Mouse (Mus musculus) forelimb bud, embryonic 11.5 days (tissue): ENCODE results near the gene Ptprd.

Experiments
- DNase-seq: peaks from one replicate; pipeline ENCODE4 v3.0.0-alpha.2; 2012; ENCODE audit warnings: low read depth, low spot score

The Ptprd gene

DNA sequence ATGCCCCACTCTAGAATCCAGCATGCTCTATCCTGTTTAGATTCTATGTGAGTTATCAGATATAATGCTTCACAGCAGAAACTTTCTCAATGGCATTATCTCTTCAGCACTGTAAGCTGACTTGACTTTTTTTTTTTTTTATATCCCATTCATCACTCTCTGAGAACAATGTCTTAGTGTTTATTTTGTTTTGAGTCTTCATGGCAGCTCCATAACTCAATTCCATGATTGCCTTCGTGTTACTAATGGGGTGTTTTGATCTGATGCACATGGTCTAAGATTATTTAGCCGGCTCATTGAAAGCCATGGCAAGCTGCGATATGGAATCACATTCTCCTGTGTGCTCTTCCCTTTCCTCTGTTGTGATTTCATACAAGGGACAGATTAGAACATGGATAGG, 1555.0 kb downstream of the Ptprd start:
- DNase-seq, result no peak

DNA sequence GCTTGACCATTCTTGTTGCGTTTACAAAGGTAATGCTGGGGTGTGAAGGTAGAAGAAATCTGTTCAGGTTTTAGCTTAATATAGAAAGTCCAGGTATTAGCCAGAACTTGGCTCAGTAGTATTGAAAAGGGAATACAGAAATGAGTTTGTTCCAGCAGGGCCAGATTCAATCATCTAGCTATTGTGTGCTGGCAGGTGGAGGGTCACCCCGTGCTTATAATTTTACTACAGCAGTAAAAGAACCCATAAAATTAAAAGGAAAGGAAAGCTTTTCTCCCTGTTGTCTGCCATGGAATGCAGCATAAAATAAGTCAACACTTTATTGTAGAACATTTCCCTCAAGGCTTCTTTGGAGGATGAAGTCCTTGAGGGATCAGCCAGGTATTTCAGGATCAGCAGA, 1558.8 kb downstream of the Ptprd start:
- no peak for DNase-seq

DNA sequence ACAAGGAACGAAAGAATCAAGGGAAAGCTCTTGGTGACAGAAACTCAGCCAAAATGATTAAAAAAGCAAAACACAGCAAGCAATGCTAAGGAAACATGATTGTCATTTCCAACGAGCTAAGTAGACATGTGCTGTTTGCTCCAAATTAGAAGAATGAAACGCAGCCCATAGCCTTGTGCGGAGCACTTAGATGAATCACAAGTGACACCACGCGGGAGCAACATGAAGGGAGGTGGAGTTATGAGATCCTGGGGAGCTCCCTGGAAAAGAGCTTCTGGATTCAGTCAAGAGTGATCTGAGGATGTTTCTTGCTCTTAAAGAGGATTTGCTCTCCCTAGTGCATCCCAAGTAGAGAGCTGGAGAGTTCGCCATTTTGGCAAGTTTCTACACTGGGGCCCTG, 1590.0 kb downstream of the Ptprd start:
- DNase-seq, result no peak

DNA sequence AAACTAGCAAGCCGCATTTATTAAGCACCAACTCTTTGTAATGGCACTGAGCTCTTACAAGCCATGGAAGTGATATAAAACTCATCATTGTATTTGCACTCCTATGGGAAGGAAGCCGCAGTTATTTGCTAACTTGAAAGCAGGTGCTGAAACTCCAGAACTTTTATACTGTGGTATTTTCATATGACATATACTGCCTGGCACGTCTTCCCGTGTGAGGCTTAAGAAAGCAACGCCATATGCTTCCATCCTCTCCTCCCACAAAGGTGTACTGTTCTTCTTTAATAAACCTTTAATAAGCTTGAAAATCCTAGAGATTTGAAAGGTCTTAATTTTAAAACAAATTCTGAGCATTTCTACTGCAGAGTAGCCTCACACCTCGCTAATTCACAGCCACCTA, 1595.1 kb downstream of the Ptprd start:
- no peak for DNase-seq

DNA sequence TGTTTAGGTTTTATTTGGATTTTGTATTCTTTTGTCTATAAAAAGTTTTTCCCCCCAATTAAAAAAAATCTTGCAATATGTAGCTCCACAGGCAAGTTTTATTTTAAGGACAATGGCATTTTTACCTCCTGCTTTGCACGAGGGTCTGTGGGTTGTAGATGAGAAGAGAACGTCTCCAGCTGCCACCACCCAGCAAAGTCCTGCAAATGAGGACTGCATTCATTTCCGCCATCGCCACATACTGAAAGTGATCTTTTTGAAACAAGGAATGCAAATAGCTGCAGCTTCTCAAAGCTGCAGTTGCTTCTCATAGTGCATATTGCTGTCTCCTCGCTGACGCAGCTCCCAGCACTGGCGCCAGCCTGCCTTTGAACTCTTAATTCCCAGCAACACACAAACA, 1603.5 kb downstream of the Ptprd start:
- no peak for DNase-seq

DNA sequence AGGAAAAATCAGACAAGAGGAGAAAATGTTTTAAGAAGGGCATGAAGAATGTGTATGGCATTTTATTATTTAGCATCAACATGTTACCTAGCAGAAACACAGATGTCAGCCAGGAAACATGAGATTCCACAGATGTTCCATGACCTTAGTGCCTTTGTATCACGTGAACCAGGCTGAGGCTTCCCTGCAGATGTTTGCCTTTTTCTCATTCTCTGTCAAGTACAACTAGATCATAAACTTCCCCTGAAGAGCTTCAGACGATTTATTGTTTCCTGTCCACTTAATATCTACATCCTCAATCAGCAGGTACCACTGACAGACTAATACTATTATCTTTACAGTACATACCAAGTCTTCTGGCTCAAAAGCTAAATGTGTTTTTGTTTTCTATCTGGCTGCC, 1605.0 kb downstream of the Ptprd start:
- peak; percentile 48 for DNase-seq

DNA sequence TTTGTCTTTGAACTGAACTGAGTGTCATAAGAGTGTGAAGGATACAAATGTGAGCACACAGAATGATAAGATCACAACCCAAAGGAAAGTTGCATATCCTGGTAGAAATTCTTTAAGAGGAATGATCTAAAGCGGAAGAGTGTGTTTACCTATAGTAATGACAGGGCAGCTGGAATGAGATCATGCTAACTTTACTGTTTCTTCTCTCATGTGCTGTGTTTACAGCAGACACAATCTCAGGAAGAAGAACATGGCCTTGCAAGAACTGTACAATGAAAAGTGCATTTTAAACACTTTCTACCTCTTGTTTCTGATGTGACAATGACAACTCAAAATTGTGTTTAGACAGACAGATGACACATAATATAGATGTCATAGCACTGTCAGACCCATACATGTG, 1621.0 kb downstream of the Ptprd start:
- DNase-seq, result no peak

DNA sequence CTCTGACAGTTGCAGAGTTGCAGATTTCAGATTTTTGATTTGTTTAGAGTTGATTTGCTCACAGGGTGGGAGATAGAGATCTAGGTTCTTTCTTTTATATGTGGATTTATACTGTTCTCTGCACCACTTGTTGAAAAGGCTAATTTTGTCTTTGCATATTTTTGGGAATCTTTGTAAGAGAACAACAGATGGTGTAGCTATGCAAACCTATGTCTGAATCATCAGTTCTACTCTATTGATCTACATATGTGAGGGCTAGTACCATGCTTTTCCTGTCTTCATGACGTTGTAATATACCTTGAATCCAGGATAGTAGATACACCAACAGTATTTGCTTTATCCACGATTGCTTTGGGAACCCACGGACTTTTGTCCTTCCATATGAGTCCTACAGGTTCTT, 1628.7 kb downstream of the Ptprd start:
- DNase-seq, result no peak

DNA sequence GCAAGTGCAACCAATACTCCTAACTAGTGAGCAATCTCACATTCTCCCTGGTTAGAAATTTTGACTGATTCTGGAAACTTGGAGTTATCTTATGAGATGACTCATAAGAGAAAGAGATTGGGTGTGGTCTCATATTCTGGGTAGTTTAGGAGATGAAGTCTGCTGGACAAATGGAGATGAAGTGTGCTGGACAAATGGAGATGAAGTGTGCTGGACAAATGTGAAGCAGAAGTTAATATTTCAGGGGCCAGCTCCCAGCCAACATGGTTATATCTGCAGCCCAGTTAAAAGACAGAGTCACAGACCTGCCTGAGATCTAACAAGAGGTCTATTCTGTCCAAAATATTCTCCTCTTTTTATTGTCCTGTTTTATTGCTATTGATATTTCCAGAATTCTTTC, 1645.8 kb downstream of the Ptprd start:
- DNase-seq, result no peak

DNA sequence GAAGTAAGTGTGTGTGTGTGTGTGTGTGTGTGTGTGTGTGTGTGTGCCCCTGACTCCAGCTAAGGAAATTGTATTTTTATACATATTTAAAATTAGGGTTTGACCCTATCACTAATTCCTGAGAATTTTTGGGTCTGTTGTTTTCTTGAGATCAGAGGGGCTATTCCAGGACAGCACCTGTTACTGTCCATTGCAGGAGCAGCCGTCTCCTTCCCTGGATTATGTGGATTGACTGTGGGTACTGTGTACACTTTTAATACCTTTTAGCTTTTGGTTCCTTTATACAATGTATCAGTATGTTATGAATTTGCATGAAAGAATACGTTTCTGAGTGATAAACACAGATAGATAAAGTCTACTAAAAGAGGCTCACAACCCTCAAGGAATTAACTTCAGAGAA, 1670.0 kb downstream of the Ptprd start:
- DNase-seq, result no peak

DNA sequence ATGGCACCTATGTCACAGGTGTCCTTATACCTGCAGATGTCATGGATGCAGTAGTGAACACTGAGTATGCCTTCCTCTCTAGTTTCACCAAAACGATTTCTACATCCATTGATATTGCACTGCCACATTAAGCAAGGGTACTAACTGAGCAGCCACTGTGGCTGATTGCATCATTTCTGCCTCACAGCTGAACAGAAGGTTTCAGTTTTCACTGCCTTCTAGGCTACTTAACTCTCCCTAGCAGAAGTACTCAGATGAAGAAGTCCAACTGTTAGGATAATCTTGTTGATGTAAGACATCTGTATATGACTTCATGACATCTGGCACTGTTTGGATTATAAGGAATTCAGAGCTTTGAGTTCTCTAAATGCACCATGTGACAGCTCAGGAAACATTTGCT, 1678.8 kb downstream of the Ptprd start:
- DNase-seq, result peak; percentile 8

DNA sequence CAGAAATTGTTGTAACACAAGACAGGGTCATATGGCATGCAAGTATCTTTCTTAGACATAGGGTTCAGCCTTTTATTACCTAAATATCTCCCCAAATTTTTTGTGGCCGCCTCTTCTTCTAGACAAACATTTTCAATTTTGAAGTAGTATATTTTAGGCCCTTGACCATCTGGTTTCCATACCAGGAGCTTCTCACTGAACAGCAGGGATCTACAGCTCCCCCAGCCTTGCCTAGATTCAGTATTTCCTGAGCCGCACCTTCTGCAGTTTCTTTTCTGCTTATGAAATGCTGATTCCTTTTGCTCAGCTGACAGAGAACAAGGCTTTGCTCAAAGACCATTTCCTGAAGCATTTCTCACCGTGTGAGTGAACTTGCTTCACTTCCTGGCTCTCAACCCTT, 1686.5 kb downstream of the Ptprd start:
- DNase-seq, result no peak

DNA sequence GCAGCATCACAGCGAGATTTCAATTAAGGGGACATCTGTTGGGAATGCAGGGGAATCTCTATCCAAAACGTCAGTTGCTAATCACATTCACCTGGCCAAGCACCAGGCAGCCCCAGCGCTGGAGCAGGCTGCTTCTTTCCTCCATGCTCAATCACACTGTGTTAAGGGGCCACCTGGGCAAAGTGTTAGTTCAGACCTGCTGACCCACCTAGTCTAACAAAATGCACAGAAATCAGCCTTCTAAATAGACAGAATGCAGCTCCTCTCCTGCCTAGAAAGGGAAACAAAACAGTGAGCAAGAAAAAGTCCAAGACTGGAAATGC, 1708.5 kb downstream of the Ptprd start:
- peak; percentile 48 for DNase-seq

DNA sequence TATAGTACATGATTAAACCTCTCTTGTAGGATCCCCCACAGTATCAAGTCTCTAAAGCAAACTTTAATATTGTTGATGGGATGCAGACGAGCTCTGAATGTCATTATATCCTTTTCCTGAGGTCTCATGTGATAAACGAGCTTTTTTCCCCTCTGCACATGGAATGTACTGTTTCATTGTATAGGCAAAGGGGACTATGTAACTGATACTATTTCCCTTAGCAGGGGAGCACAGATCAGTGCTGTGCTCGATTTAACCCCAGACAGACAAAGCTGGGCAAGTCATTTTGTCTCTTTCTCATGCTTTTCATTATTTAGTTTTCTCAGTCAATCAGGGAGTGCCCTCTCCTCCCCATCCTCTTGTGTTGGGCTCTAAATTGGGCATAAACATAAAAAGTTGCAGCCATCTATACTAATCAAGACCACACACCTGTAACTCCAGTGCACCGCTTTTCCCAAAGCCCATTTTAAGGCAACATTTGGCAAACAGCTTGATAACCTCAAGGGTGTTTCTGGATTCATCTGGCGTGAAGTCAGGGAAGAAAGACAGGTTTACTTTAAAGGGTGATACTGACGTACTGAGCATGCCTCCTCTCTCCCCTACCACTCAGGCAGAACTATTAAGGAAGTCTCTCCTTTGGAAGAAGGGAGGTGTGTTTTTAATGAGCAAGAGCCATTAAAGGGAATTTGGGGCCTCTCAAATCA, 1709.0 kb downstream of the Ptprd start:
- DNase-seq, result peak; percentile 13

DNA sequence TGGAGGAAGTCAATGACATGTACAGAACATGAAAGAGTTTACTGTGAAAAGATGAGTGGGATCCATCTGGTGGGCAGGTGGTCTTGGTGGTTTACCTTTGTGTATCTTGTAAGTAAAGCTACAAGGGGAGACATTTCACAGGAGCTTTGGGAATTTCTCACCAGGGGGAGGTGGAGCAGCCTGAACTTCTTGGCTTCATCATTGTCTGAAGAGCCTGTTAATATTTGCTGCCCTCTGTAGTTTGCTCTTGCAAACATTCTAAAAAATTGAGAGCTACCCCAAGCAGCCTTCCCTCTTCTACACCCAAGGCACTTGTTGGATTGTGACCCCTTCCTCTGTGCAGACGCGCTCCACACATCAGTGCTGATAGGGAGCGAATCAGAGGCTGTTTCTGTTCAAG, 1725.9 kb downstream of the Ptprd start:
- no peak for DNase-seq

DNA sequence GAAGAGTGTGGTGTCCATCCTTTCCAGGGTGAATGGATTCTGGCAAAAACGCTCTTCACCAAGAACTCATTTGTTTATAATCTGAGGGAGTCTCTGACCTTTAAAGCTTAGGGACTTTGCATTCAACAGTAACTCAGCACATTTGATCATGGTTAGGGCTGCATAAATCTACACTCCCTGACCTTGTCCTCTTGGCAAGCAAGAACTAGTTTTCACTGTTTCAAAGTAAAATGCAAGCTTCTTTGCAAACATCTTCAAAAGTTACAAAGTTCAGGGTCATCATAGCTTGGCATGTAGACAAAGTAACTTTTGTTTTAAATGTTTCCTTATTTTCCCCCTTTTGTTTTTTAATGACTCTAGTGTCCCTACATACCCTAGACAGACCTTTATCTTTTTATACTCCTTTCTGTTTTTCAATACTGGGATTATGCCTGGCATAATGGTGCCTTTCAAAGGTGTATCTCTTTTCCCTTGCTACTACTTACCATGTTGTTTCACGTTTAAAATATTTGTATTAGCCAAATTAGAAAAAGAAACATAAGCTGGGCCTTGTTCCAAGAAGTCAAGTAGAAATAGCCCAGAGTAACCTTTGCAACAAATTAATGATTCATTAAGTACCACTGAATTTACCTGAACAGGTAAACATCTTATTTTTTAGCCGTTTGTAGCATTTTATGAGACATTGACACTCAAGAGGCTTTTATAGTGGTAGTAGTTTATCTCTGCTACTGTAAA, 1743.2 kb downstream of the Ptprd start:
- DNase-seq, result no peak

DNA sequence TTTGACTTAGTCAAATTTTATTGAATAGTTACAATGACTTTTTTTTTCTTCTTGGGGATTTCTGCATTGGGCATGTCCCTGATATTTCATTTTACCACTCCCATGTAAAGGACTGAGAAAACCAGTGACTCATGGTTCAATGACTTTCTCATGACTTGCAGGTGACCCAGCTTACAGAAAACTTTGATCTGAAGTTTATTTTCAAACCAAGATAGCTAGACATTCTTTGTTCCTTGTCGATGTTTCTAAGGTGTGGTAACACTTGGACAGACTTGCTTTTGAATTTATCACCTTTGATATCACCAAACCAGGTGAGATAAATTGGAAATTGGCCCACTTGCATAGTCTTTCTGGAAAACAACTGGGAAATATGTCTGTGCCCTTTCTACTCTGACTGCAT, 1747.1 kb downstream of the Ptprd start:
- no peak for DNase-seq

DNA sequence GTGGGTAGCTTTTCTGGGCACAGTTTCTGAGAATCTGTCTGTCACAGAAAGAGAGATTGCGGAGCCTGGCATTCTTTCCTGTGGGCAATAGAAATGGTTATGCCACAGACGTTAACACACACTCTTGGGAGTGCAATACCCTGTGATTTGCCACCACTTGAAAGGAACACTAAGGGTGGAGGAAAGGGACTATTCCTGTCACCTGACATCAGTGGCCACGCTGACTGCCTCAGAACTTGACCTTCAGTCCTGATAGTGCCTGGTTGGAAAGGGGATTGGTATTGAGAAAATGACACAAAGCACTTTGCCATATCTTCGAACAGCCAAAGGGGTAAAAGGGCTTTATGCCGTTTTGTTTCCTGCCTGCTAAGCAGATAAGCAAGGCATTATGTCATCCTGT, 1750.4 kb downstream of the Ptprd start:
- no peak for DNase-seq

DNA sequence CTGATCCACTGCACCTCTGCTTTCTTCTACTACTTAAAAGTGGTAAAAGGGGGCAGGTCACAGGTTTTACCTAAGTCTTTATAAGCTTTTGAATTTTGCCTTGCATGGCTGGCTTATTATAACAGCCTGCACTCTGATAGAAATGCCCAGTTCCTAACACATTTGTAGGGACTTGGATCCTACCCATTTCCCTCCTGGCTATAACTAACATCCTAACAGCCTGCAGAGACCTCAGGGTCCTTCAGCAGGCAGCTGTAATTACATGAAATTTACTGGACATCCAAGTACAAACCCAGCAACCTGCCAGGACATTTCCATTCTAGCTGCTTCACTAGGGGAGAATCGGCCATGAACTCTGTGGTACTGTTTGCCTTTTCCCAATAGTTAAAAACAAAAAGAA, 1751.2 kb downstream of the Ptprd start:
- DNase-seq, result no peak

DNA sequence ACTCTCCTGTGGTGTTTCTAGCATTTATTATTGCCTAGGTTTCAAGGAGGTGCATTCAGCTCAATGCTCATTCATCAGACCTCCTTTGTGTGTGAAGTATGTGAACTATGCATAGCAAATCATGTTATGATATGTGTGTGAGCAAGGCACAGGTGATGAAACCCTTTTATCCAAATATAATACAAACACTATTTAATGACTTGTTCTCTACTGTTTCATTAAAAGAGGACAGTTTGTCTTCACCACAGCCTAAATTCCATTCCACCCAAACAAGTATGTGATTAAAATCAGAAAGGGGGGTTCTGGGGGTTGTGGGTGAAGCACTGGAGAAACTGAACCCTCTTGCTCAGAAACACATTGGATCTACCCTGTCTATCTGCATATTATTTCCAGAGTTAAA, 1752.1 kb downstream of the Ptprd start:
- no peak for DNase-seq

DNA sequence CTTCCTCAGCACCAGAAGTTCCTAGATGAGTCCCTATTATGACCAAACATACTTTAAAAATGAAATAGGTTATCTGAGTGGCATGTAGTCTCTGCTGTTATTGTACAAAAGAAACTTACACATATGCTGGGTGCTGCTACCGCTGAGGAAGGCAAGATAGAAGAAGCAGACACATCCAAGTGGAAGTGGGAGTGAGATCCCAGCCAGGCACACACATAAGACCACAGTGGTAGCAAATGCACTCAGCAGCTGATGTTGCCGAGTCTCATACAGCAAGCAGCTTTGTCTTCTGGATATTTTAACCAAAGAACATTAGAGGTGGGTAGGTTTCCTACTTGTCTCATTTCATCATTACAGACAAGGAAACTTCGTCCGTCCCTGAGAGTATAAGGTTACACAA, 1759.5 kb downstream of the Ptprd start:
- no peak for DNase-seq

DNA sequence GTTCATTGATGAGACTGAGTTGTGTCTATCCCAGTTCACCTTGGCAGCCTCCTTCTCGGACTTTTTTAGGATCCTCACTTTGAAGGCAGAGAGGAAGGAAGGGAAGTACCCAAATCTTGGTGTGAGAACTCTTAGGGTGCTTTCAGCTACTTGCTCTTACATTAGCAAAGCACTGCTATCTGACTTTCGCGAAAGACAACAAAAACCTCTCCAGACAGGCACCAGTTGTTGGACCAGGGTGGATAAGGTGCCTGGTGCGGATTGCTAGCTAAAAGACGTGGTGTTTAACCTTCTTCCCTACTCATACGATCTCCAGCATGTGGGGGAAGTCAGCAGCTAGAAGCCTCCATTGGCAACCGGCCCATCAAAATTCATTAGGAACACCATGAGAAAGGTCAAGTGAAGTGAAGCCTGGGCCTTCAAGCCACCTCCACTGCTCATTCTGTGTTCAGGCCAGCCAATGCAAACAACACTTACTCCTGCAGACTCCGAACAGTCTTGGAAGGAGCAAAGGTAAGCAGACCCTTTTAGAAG, 1760.7 kb downstream of the Ptprd start:
- no peak for DNase-seq

DNA sequence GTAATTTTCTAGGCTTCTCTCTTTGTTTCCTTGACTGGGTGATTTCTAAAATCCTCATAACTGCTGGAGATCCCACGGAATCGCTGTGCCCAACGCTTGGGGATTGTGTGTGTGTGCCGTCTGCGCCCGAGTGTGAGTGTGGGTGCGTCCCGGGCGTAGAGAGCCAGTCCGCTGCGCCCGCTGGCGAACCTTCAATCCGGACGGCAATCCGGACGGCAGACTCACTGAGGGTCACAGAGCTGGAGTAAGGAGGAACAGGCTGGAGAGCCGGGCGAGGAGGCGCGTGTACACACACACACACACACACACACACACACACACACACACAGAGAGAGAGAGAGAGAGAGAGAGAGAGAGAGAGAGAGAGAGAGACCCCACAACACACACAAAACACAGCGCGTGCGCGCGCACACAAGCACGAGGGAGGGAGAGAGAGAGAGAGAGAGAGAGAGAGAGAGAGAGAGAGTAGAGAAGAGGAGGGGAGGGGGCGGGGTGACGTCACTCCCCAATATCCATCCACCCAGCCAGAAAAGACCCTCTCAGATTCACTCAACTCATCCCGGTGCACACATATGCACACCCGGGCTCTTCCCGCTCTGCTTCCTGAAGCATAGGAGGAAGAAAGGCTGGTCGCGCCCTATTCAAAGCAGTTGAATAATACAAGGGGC, 1761.3 kb downstream of the Ptprd start:
- DNase-seq, result peak; percentile 82
